Mouse (Mus musculus) lung, postnatal 4 days (tissue): Measurements from ENCODE around the gene Wdr11.

Source experiments
- DNase-seq, 2 experiments: peaks; one replicate each; pipeline ENCODE4 v3.0.0; 2021

Wdr11 gene

GRCm38 (mm10) chr7:129591371-129592131, at the start of gene Wdr11:
TSS of gene Wdr11 (plus strand) at chr7:129591863.
- peak; percentile 87 to 89 for DNase-seq

- no peak for DNase-seq
Measured at GRCm38 (mm10) chr7:129567541-129567940, 24.1 kb upstream of the Wdr11 start.

DNA sequence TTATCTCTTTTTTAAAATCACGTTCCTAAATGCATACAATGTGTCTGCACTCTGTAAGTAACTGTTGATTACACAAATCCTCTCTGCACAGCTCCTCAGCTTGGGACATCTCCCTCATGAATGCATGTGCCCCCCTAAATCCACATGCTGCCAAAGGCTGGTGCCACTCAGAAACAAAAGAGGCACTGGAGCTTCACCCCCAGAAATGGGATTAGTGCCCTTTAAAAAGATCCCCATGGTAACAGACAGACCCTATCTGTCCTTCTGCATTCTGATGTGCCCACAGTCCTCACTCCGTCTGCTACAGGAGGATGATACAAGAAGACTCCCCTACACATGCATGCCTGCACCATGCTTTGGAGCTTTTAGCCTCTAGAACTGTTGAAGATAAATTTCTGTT, 23.3 kb upstream of the Wdr11 start:
- DNase-seq: no peak

- DNase-seq: no peak
Measured at GRCm38 (mm10) chr7:129574471-129574870, 17.2 kb upstream of the Wdr11 start.

DNA sequence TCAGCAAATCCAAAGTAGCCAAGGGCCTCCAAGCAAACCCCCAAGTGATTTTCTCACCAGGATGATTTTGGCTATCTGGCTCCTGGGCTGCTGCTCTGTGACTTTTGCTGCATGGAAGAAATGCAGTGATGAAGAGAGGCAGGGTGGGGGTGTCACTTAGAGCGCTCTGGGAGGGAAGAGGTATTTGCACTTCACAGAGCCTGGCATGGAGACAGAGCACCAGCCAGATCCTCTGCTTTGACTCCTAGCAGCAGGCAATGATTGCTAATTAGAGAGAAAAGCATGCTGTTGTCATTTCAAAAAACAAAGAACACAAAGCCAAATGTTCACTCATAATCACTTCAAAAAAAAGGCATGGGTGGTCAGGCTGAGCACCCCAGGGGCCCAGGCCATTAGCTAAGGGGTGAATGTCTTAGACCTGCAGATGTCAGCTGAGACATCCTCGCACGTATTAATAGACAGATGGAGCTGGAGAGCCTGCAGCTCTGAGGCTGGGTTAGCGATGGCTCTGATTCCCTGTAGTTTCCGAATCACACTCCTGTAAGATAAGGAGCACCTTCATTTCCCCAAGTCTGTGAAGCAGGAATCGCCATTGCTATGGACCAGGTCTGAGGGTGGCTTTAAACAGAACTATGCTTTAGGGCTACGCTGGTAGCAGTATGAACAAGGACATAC, 16.4 kb upstream of the Wdr11 start:
- no peak for DNase-seq

DNA sequence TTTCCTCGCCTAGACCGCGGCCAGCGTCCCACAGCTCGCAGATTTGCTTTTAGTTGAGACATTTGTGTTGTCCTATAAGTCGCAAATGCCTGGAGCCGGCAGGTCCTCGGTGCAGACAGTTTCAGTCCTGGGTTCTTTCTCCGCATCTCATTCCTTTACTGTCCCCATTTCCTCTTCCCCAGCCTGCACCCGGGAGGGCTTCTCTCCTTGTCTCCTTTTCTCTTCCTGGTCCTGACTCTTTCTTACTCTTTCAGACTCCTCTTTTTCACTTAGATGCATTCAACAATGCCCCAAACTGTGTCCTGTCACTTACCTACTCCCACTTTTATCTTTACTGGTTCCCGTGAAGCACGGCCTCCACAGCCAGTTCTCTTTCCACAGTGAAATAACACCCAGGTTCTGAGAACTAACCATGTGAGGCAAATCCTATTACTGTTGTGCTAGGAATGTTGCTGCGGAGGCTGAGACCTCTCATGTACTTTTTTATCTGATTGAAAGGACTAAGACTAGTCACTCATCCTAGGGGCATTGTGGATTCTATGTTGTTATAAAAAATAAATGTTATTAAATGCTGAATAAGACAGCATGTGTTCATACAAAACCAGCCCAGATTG, 576 bp downstream of the Wdr11 start:
- DNase-seq: no peak

DNA sequence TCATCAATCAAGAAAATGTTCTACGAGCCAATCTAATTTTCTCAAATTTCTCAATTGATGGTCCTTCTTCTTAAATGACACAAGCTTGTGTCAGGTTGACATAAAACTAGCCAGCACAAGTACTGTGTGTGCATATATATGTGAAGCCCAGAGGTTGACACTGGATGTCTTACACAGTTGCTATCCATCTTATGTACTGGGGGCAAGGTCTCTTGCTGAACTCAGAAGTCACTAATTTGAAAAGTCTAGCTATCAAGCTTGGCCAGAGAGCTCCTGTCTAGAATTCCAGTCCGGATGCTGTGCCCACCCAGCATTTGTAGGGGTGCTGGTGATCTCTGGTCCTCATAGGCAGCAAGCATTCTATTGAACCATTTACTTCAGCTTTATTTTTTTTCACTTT, 5.5 kb downstream of the Wdr11 start:
- no peak for DNase-seq

DNA sequence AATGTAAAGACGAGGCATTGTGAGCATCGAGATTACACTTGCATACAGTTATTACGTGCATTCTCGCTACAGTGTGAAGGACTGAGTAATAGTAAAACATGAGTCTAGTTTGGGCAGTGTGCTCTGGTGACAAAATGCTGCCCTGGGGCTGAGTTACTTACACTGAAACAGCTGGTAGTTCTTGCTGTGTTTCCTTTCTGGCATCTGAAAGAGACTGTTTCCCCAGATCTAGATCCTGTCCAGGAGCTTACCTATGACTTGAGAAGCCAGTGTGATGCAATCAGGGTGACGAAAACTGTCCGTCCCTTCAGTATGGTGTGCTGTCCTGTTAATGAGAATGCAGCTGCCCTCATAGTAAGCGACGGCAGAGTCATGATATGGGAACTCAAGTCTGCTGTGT, 14.6 kb downstream of the Wdr11 start:
- DNase-seq: no peak

- no peak for DNase-seq
Measured at GRCm38 (mm10) chr7:129621141-129621540, 29.5 kb downstream of the Wdr11 start.

GRCm38 (mm10) chr7:129630351-129630750, 38.7 kb downstream of the Wdr11 start:
- DNase-seq: peak in 1 of 2 experiments; percentile 71

GRCm38 (mm10) chr7:129631453-129631852, 39.8 kb downstream of the Wdr11 start:
- no peak for DNase-seq

GRCm38 (mm10) chr7:129635898-129636640, 44.4 kb downstream of the Wdr11 start:
- DNase-seq: no peak

- no peak for DNase-seq
Measured at GRCm38 (mm10) chr7:129636992-129637391, 45.3 kb downstream of the Wdr11 start.

- DNase-seq: no peak
Measured at GRCm38 (mm10) chr7:129637906-129638475, 46.3 kb downstream of the Wdr11 start.

DNA sequence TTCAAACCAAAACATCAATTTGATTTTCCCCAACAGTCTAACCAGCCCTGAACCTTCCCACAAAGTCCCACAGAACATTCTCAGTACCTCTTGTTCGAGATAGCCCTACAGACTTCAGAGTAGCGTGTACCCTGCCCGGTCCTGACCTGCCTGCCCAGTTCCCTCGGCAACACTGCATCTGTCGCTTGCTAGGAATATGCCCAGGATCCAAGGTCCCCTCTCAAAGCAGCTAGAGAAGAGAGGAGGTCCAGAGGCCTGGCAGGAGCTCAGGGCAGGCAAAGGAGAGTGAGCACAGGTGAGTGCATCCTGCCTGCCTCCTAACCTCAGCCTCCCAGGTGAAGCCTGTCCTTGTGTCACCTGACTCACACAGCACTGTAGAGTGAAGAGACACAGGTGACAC, 47.3 kb downstream of the Wdr11 start:
- no peak for DNase-seq

- no peak for DNase-seq
Measured at GRCm38 (mm10) chr7:129639833-129640232, 48.2 kb downstream of the Wdr11 start.

DNA sequence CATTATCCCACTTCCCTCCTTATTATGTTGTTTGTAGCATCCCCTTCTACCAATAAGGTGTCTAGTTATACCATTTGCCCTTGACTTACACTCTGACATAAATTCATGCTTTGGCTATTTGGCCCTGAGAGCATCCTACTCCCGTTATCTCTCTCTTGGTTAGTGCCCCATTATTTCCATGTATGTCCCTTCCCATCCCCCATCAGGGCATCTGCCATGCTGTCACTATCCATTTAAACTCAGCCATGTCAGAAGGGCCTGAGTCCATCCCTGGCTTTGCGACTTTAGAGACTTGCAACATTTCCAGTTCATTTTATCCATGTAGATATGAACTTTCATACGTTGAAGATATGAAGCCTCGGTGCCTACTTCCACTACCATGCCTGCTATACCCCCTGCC, 51.6 kb downstream of the Wdr11 start:
- DNase-seq: no peak

DNA sequence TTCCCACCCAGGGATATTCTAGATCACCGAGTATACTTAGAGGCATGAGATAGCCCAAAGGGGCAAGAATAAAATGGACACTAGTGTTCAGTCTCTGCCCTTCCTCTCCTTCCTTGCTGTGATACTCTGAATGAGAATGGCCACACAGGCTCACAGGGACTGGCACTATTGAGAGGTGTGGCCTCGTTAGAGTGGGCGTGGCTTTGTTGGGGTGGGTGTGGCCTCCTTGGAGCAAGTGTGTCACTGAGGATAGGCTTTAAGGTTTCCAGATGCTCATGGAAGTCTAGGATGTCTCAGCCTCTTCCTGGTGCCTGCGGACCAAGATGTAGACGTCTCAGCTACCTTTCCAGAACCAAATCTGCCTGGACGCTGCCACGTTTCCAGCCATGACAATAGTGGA, 56.1 kb downstream of the Wdr11 start:
- no peak for DNase-seq

DNA sequence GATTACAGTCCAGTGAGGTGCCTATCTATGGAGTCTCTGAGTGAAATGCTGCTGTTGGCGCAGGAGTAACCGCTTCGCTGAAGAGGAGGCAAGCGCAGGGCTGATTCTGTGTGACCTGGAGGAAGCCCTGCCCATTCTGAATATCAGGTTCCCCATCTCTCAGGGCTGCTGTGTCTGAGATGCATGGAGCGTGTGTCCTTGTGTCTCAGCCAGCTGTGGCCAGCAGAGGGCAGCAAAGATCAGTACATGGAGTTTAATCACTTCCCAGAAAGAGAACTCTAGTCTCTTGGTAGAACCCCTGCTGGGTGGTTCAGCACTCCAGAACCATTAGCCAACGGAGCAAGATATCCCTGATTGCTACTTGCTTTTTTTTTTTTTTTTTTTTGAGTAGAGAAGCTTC, 57.3 kb downstream of the Wdr11 start:
- DNase-seq: peak; percentile 77 to 88

DNA sequence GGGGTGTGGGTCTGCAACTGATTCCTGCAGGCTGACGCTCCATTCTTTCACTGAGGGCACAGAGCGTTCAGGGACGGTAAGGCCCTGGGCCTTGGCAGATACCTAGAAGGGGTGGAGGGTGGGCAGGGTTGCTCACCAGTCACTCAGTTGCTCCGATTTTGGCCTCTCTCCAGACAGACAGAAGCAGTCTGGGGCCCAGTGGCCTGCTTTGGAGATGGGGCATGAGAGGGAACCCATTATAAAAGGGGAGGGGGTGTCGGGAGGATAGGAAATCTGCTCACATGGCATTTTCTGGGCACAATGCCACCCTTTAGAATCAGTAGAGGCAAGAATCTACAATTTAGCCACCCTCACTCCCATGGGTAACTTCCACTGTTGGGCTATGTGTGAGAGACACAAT, 59.1 kb downstream of the Wdr11 start:
- peak; percentile 40 to 57 for DNase-seq

- DNase-seq: peak in 1 of 2 experiments; percentile 39
Measured at GRCm38 (mm10) chr7:129651781-129652180, 60.1 kb downstream of the Wdr11 start.

DNA sequence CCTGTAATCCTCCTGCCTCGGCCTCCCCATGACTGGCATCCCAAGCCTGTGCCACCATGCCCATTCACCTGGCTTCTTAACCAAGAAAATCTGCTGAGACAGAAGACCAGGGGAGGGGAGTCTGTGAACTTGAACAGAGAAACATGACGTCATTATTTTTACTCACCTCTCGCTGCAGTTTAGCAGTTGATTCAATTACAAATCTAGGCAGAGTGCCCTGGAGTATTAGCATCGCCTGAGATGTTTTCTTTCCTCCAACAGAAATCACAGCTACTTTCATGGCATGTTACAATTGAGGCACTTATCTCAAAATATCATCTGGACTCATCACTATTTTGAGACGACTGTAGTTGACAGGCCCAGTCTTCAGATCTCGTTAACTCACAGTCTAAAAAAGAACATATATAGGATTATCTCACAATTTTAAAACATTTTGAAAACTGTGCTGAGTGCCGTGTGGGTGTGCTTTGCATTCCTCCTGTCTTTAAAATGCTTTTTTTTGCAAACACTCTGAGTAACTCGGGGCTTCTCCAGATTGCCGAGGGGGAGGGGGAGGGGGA, 61.3 kb downstream of the Wdr11 start:
- no peak for DNase-seq
